Mouse (Mus musculus) liver, adult 2 months (tissue): Measurements from ENCODE around the gene Myl6. TPM values are rescaled to one million over a fixed set of nuclear protein-coding genes. Genes with fewer than 3 reads are reported as not detected.

Source experiments
- DNase-seq: peaks from one replicate; pipeline ENCODE4 v3.0.0-alpha.2; 2011; ENCODE audit warnings: low read depth, low spot score; ENCODE audit errors: extremely low read depth
- H3K27ac ChIP-seq: fragments of 200-500 bp; replicated peaks from 2 replicates; pipeline ENCODE4 v1.5.1; 2012; ENCODE audit warnings: low read depth, mild to moderate bottlenecking, control low read depth, inconsistent platforms, low read length; ENCODE audit not compliant: insufficient read depth
- H3K27me3 ChIP-seq: fragments of 200-500 bp; 2 replicates; pipeline ENCODE4 v1.6.1; 2012; ENCODE audit warnings: mild to moderate bottlenecking, moderate library complexity, low read length, inconsistent platforms; ENCODE audit not compliant: control insufficient read depth, insufficient read depth
- H3K36me3 ChIP-seq: fragments of 200-500 bp; 2 replicates; pipeline ENCODE4 v1.6.1; 2012; ENCODE audit warnings: low read length, inconsistent platforms; ENCODE audit not compliant: control insufficient read depth, insufficient read depth
- H3K4me1 ChIP-seq: fragments of 200-500 bp; 2 replicates; pipeline ENCODE4 v1.6.1; 2011; ENCODE audit warnings: low read length; ENCODE audit not compliant: control insufficient read depth, insufficient read depth
- H3K4me3 ChIP-seq: fragments of 200-500 bp; 2 replicates; pipeline ENCODE4 v1.5.1; 2011; ENCODE audit warnings: low read depth, mild to moderate bottlenecking, control low read depth, low read length, moderate library complexity; ENCODE audit not compliant: insufficient read depth
- H3K79me2 ChIP-seq: fragments of 200-500 bp; 2 replicates; pipeline ENCODE4 v1.6.1; 2012; ENCODE audit warnings: inconsistent platforms, mild to moderate bottlenecking, low read length, moderate library complexity; ENCODE audit not compliant: control insufficient read depth, insufficient read depth
- H3K9ac ChIP-seq: fragments of 200-500 bp; 2 replicates; pipeline ENCODE4 v1.6.1; 2012; ENCODE audit warnings: low read depth, mild to moderate bottlenecking, control low read depth, inconsistent platforms, low read length
- CTCF ChIP-seq: fragments of 200-500 bp; IDR thresholded peaks from 2 replicates; pipeline ENCODE4 v1.5.1; 2011; ENCODE audit warnings: low read depth, low read length, control low read depth
- POLR2A ChIP-seq: fragments of 200-500 bp; IDR thresholded peaks from 2 replicates; pipeline ENCODE4 v1.6.1; 2011; ENCODE audit warnings: low read length, control low read depth; ENCODE audit not compliant: insufficient read depth; ENCODE audit errors: extremely low read depth
- WGBS: fragments of 180-500 bp; shearing (Covaris S2); methylation state at CpG from one replicate; pipeline ENCODE4 v1.1.7; 2018; 5-methylcytosine and 5-hydroxymethylcytosine counted together
- polyA plus RNA-seq: library from polyadenylated mRNA; depleted of rRNA; stranded (reverse); fragments of >200 nt; gene quantifications from 2 replicates; pipeline ENCODE4 v1.2.3, GENCODE M21; 2012
- total RNA-seq: library from RNA; depleted of rRNA; stranded (reverse); fragments of >200 nt; gene quantifications from 2 replicates; pipeline ENCODE4 v1.2.3, GENCODE M21; 2014

Myl6 gene
- total and polyA plus RNA-seq, 2 experiments: 556 to 575 TPM

DNA sequence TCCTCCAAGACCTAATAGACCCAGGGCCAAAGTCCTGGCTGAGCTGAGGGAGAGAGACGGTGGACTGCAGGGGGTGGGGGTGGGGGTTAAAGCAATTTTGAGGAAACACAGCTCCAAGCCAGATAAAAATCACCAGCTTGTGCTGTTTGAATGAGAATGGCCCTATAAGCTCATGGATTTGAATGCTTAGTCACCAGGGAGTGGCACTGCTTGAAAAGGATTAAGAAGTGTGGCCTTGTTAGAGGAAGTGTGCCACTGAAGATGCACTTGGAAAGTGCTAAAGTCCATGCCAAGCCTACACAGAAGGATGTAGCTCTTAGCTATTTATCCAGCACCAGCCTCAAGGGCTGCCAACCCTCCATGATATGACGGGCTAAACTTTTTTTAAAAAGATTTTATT lies 41.3 kb upstream of the Myl6 start:
- H3K4me3 ChIP-seq: no peak overlapping the region
- H3K36me3 ChIP-seq: no peaks in the 10 kb centered on the region
- TF ChIP-seq CTCF (no peak), POLR2A (no peak)
- no peaks in the 10 kb centered on the region for H3K27me3 ChIP-seq
- no peaks in the 10 kb centered on the region for H3K79me2 ChIP-seq
- H3K9ac ChIP-seq: no peak overlapping the region
- 84% methylated on average over 2 of the region's 2 CpGs for WGBS
- no peaks in the 10 kb centered on the region for H3K4me1 ChIP-seq
- no peak for DNase-seq
- no peak overlapping the region for H3K27ac ChIP-seq

DNA sequence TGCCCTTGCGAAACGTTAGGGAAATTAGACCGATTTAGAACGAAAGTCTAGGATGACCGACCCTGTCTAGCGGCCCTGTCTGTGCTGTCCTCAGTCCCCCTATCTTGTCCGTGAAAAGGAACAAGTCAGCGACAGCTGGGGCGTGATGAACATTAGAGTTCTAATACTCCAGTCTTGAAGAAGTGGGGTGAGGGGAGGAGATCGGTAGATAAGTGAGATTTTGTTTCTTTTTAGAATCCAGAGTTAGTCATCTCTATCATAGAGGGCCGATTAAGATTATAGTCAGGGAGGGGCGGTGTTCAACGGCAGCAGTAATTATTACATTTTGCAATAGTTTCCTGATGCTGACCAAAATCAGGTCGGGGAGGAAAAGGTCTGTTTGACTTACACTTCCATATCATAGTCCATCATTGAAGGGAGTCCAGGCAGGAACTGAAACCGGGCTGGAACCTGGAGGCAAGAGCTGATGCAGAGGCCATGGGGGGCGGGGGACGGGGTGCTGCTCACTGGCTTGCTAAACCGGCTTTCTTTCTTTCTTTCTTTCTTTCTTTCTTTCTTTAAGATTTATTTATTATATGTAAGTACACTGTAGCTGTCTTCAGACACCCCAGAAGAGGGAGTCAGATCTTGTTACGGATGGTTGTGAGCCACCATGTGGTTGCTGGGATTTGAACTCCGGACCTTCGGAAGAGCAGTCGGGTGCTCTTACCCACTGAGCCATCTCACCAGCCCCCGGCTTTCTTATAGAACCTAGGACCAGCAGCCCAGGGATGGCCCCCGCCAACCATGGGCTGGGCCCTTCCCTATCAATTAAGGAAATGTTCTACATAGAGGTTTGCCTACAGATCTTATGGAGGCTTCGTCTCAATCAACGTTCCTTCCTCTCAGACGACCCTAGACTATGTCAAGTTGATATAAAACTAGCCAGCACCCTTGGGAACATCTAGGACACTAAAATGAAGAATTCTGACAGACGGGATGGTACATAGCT lies 32.7 kb upstream of the Myl6 start:
- no peaks in the 10 kb centered on the region for H3K27me3 ChIP-seq
- TF ChIP-seq CTCF: no peak
- TF ChIP-seq POLR2A: no peak
- no peaks in the 10 kb centered on the region for H3K36me3 ChIP-seq
- no peak for DNase-seq
- peak overlapping the region; percentile 42 for H3K4me3 ChIP-seq
- 30% methylated on average over 28 of the region's 28 CpGs for WGBS
- peak overlapping the region; percentile 62 for H3K9ac ChIP-seq
- H3K4me1 ChIP-seq: no peaks in the 10 kb centered on the region; the same call in 1 of the 2 replicates
- peak overlapping the region; percentile 5; the same call in 1 of the 2 replicates for H3K27ac ChIP-seq
- no peaks in the 10 kb centered on the region for H3K79me2 ChIP-seq

DNA sequence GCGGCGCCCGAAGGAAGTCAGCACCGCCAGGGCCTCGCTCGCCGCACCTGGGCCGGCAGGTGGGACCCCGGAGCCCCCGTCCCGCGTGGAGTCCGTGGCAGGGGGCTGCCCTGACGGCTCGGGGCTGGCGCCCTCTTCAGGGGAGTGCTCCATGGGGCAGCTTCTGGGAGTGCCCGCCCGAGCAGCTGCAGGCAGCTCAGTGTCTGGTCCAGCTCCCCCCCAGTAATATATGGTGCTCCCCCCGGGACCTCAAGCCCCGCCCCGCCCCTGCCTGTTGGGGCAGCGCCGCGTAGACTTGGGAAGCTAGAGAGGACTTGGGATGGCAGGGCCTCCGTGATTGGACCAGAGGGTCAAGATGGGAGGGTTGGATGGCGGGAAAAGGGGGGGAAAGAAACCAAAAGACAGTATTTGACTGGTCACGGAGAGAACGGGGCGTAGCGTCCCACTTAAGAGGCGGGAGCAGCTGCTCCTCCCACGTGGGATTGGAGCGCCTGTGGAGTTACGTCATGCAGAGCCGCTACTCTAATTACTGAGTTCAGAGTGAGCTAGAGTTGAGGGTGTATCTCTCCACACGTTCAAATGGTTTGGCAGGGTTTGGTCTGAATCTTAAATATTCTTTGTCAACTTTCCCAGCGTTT lies 31.8 kb upstream of the Myl6 start, which contains the start of gene Esyt1:
Gene Esyt1, minus strand, starts transcription at position 201 of the 638 bp plus-strand sequence.
- Histone ChIP-seq H3K27ac (peak within 1 kb of the TSS; percentile 5; the same call in 1 of the 2 replicates), H3K4me1 (no peaks in the 10 kb centered on the region; the same call in 1 of the 2 replicates), H3K36me3 (no peaks in the 10 kb centered on the region), H3K79me2 (no peaks in the 10 kb centered on the region), H3K4me3 (peak within 1 kb of the TSS; percentile 62), H3K27me3 (no peaks in the 10 kb centered on the region), H3K9ac (peak within 1 kb of the TSS; percentile 73)
- TF ChIP-seq POLR2A (peak; percentile 76), CTCF (0 out of 2 replicates have a peak, but pooled peaks have one; percentile 5)
- DNase-seq: peak; percentile 99
- WGBS: under 1% methylated on average over 37 of the region's 37 CpGs

DNA sequence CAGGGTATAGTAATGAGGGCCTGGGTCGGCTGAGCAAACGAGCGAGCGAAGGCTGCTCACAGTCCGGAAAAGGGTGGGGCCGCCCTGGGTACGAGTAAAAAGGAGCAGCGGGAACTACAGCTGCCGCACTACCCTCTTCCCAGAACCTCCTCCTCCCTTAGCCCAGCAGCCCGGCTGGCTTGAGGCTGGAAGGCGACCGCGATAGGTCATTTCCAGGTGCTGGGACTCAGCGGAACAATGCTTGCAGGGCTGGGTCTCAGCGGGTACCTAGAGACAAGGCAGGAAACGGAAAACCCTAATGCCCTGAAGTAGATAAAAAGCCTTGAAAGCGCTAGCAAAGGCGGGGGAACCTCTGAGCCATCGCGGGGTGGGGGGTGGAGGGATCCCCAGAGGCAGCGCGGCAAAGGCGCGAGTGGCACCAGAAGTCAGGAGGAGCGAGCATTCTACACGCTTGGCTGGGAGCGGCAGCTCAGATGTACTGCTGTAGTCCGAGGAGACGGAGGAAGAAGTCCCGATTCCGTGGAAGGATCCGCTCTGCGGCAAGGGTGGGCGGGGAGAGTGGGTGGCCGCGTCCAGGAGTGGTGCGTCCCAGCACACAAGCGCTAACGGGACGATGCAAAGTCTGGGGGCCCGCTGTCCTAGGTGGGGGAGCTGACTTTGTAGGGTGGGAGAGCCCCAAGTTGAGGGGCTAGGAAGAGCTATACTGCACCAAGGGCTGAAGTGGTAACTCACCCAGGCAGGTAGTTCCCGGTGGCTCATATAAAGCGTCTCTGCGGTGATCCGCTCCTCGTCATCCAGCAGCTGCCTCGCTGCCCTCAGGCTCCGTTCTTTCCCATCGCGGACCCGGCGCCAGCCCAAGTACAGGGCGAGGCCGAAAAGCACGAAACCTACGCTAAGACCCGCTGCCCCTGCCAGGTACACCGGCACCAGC lies 31.1 kb upstream of the Myl6 start:
- TF ChIP-seq CTCF: no peak
- TF ChIP-seq POLR2A: no peak
- DNase-seq: no peak
- Histone ChIP-seq H3K9ac (peak overlapping the region; percentile 73), H3K27ac (no peak overlapping the region), H3K4me1 (no peaks in the 10 kb centered on the region; the same call in 1 of the 2 replicates), H3K27me3 (no peaks in the 10 kb centered on the region), H3K36me3 (no peaks in the 10 kb centered on the region), H3K4me3 (peak overlapping the region; percentile 62), H3K79me2 (no peaks in the 10 kb centered on the region)
- 6% methylated on average over 58 of the region's 58 CpGs for WGBS

DNA sequence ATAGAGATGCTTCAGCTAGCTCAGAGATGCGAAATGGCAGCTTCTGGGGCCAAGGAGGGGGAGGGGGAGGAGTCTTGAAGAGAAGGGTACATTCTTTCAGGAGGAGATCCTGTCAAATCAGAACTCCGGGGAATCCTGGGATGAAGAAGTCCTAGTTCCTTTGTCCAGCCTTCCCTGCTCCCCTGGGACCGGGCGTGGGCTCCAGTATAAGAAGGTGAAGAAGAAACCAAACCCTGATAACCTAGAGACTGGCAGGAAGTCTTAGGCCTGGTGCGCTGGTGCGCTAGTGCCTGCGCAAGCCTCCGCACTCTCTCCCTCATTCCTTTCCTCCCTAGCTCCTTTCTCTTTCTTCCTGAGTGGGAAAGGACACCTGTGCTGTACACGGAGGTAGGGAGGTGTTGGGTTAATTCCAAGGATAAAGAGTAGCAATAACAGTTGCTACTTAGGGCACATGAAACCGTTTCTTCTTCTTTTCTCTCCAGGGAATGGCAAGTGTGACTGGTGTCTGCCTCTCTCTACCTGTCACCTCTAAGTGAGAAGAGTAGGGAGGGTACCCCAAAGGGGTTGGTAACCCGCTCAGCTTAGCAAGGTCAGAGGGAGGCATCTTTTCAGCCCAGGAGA lies 30.3 kb upstream of the Myl6 start:
- no peak overlapping the region for H3K27ac ChIP-seq
- WGBS: 81% methylated on average over 11 of the region's 11 CpGs
- no peak for TF ChIP-seq CTCF
- TF ChIP-seq POLR2A: no peak

More for the DNA sequence above, 30.3 kb upstream of the Myl6 start:
- H3K27me3 ChIP-seq: no peaks in the 10 kb centered on the region
- no peak for DNase-seq
- no peaks in the 10 kb centered on the region; the same call in 1 of the 2 replicates for H3K4me1 ChIP-seq
- H3K9ac ChIP-seq: peak overlapping the region; percentile 73; the same call in 1 of the 2 replicates
- H3K36me3 ChIP-seq: no peaks in the 10 kb centered on the region
- peak overlapping the region; percentile 62 for H3K4me3 ChIP-seq
- no peaks in the 10 kb centered on the region for H3K79me2 ChIP-seq
